Mouse (Mus musculus) CH12.LX (cell line): ENCODE data around the gene Ppp4r3b.

Experiments
- MEF2A ChIP-seq: IDR thresholded peaks from 2 replicates; pipeline ENCODE4 v1.6.1; 2014; ENCODE audit warnings: low read depth, mild to moderate bottlenecking, inconsistent platforms, low read length, improper control_type of control experiment, borderline replicate concordance
- NRF1 ChIP-seq: IDR thresholded peaks from 2 replicates; pipeline ENCODE4 v1.6.1; 2014; ENCODE audit warnings: low read depth, mild to moderate bottlenecking, inconsistent platforms, low read length, improper control_type of control experiment, moderate library complexity
- POLR2A ChIP-seq: IDR thresholded peaks from 2 replicates; pipeline ENCODE4 v1.6.1; 2011; ENCODE audit warnings: low read depth, mild to moderate bottlenecking, improper control_type of control experiment, low read length

DNA sequence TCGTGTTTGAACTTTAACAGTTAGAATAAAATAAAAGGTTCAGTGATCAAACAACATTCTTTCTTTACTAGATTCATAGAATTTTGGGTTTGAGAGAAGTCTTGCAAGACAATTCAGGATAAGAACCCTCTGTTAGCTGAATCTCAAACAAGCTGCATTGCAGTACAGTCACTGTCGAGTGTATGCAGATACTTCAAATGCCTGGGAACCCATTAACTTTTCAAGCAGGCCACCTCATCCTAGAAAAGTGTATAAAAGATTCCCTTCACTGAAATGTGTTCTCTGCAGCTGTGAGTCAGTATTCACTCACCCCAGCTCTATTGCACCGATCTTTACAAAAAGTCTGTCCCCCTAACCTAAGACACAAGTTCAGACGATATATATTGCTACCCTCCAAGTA, 73.3 kb downstream of the Ppp4r3b start:
- no peak for TF ChIP-seq POLR2A
- TF ChIP-seq NRF1, result no peak
- no peak for TF ChIP-seq MEF2A
